Mouse (Mus musculus): ENCODE measurements around the gene Gm10197. TPM values are rescaled to one million over a fixed set of nuclear protein-coding genes. Genes with fewer than 3 reads are reported as not detected.

Gene Gm10197
- total RNA-seq, 2 experiments from 2014 or later = not detected

GRCm38 (mm10) chr19:53353864-53354263 is 17.7 kb downstream of the Gm10197 start:
- Histone ChIP-seq H3K4me3 (no peak overlapping the region), H3K27ac (peak overlapping the region; percentile 86)
- DNase-seq (ENCODE audit: extremely low spot score in 1 of 2, low spot score in 2 of 2) = no peak
- intact Hi-C loops (cut with DNase I) = loop anchor here (1.0 to 2.0 kb wide), 3 partner anchors 11 to 41 kb away; no protein-coding TSS in a partner anchor
- TF ChIP-seq CTCF (IDR thresholded peaks at IDR 0.05) = no peak

- intact Hi-C loops (cut with DNase I) = no loop called here
- H3K27ac ChIP-seq = no peak overlapping the region
- TF ChIP-seq CTCF (IDR thresholded peaks at IDR 0.05) = no peak
- no peak for DNase-seq (ENCODE audit: extremely low spot score in 1 of 2, low spot score in 2 of 2)
- H3K4me3 ChIP-seq = no peak overlapping the region
These were observed 25.8 kb downstream of the Gm10197 start for GRCm38 (mm10) chr19:53345766-53346165.

GRCm38 (mm10) chr19:53344062-53344461 is 27.5 kb downstream of the Gm10197 start:
- Histone ChIP-seq H3K27ac (no peak overlapping the region), H3K4me3 (no peak overlapping the region)
- intact Hi-C loops (cut with DNase I) = no loop called here
- DNase-seq (ENCODE audit: extremely low spot score in 1 of 2, low spot score in 2 of 2) = no peak
- no peak for TF ChIP-seq CTCF (IDR thresholded peaks at IDR 0.05)

- intact Hi-C loops (cut with DNase I) = no loop called here
- no peak for DNase-seq (ENCODE audit: extremely low spot score in 1 of 2, low spot score in 2 of 2)
- Histone ChIP-seq H3K4me3 (no peak overlapping the region), H3K27ac (no peak overlapping the region)
- no peak for TF ChIP-seq CTCF (IDR thresholded peaks at IDR 0.05)
These were observed 28.2 kb downstream of the Gm10197 start for GRCm38 (mm10) chr19:53343174-53343881.

DNA sequence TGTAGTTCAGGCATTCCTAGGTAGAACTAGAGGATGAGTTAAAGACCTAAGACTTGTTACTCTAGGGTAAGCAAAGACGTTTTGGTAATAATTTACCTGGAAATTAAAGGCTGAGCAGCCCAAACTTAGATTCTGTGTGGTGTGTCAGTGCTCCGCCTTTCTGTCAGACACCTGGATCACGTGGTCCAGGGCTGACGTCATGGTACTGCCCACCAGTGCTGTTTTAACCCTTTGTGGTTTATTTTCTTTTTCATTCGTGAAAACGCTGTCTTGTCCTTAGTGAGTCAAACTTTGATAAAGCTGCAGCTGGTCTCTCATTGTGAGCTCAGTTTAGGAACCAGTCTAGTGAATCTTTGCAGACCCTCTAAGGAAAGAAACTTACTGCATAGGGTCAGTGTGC is 31.1 kb downstream of the Gm10197 start:
- intact Hi-C loops (cut with DNase I) = no loop called here
- Histone ChIP-seq H3K27ac (no peak overlapping the region), H3K4me3 (no peak overlapping the region)
- no peak for TF ChIP-seq CTCF (IDR thresholded peaks at IDR 0.05)
- no peak for DNase-seq (ENCODE audit: extremely low spot score in 1 of 2, low spot score in 2 of 2)

- no peak for TF ChIP-seq CTCF (IDR thresholded peaks at IDR 0.05)
- intact Hi-C loops (cut with DNase I) = no loop called here
- H3K4me3 ChIP-seq = no peak overlapping the region
- no peak for DNase-seq (ENCODE audit: extremely low spot score in 1 of 2, low spot score in 2 of 2)
- H3K27ac ChIP-seq = no peak overlapping the region
These were observed 36.3 kb downstream of the Gm10197 start for GRCm38 (mm10) chr19:53335241-53335640.

GRCm38 (mm10) chr19:53333730-53334129 is 37.8 kb downstream of the Gm10197 start:
- DNase-seq (ENCODE audit: extremely low spot score in 1 of 2, low spot score in 2 of 2) = no peak
- H3K27ac ChIP-seq = no peak overlapping the region
- intact Hi-C loops (cut with DNase I) = no loop called here
- no peak overlapping the region for H3K4me3 ChIP-seq
- no peak for TF ChIP-seq CTCF (IDR thresholded peaks at IDR 0.05)

GRCm38 (mm10) chr19:53331882-53332500 is 39.6 kb downstream of the Gm10197 start:
- DNase-seq (ENCODE audit: extremely low spot score in 1 of 2, low spot score in 2 of 2) = no peak
- intact Hi-C loops (cut with DNase I) = loop anchor here (2.0 kb wide), 1 partner anchor 21 kb away; no protein-coding TSS in a partner anchor
- TF ChIP-seq CTCF (IDR thresholded peaks at IDR 0.05) = no peak
- H3K27ac ChIP-seq = no peak overlapping the region
- H3K4me3 ChIP-seq = no peak overlapping the region

- H3K4me3 ChIP-seq = peak overlapping the region; percentile 91
- TF ChIP-seq CTCF (IDR thresholded peaks at IDR 0.05) = no peak
- H3K27ac ChIP-seq = peak overlapping the region; percentile 95
- peak; percentile 69 to 74 for DNase-seq (ENCODE audit: extremely low spot score in 1 of 2, low spot score in 2 of 2)
- intact Hi-C loops (cut with DNase I) = loop anchor here (1.0 to 2.0 kb wide), 4 partner anchors 17 to 82 kb away; no protein-coding TSS in a partner anchor
These were observed 41.6 kb downstream of the Gm10197 start for GRCm38 (mm10) chr19:53329992-53330381.

DNA sequence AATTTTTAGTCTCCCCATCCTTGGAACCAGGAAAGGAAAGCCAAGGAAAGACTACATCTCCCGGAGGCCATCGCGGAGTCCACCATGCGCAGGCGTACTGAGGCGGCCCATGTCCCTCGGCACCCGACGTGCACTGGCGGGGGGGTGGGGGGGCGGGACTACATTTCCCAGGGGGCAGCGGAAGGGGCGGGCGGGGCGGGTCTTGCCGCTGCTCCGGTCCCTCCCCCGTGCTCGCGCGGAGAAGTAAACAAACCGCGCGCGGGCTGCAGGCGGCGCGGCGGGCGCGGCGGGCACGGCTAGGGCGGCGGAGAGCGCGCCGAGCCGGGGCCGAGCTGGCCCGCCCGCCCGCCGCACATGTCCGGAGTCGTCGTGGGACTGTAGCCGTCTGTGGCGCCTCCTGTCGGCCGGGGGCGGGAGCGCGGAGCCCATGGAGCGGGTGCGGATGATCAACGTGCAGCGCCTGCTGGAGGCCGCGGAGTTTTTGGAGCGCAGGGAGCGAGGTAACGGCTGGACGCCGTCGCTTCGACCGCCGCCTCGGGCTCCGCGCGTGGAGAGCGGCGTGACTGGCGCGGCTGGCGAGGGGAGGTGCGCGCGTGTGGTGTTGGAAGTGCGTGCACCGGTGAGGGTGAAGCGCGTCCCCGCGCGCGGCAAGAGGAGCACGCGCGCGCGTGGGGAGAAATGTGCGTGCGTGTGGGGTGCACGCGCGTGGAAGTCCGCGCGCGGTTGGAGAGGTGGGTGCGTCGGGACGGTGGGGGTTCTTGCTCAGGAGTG is 42.2 kb downstream of the Gm10197 start:
- Histone ChIP-seq H3K27ac (peak overlapping the region; percentile 95), H3K4me3 (peak overlapping the region; percentile 91)
- TF ChIP-seq CTCF (IDR thresholded peaks at IDR 0.05) = peak; percentile 70
- intact Hi-C loops (cut with DNase I) = loop anchor here (1.0 to 2.0 kb wide), 3 partner anchors 16 to 81 kb away; no protein-coding TSS in a partner anchor
- DNase-seq (ENCODE audit: extremely low spot score in 1 of 2, low spot score in 2 of 2) = peak; percentile 86 to 89

DNA sequence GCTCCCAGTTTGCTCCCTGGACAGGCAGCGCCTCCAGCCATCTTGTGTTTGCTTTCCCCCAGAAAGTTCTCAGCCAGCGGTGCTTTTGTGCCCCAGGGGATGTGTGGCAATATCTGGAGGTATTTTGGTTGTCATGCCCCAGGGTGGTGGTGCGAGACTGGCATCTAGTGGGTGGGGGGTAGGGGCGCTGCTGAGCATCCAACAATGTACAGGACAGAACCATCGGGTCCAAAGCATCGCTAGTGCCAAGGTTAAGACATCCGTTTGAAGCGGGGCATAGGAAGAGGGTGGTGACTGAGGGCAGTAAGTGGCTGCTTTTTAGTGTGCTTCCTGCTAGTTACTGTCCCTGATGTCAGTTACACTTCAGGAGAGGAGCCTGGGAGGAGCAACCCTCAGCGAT is 43.5 kb downstream of the Gm10197 start:
- no peak for DNase-seq (ENCODE audit: extremely low spot score in 1 of 2, low spot score in 2 of 2)
- intact Hi-C loops (cut with DNase I) = loop anchor here (2.0 kb wide), 1 partner anchor 37 kb away; no protein-coding TSS in a partner anchor
- TF ChIP-seq CTCF (IDR thresholded peaks at IDR 0.05) = no peak
- H3K4me3 ChIP-seq = no peak overlapping the region
- peak overlapping the region; percentile 38 for H3K27ac ChIP-seq

All from left cerebral cortex, adult 2 months (tissue).